Mouse (Mus musculus) heart, embryonic 15.5 days (tissue): ENCODE results near the gene Uba5. TPM values are rescaled to one million over a fixed set of nuclear protein-coding genes. Genes with fewer than 3 reads are reported as not detected.
A peak's percentile ranks its signal among the peaks of the same experiment; 100 is the strongest.

Experiments
- ATAC-seq: fragments of 200-750 bp; cut with Nextera tagmentation; replicated peaks from 2 replicates; pipeline ENCODE4 v1.8.0; 2017; ENCODE audit warnings: low read depth, moderate TSS enrichment; ENCODE audit not compliant: insufficient number of reproducible peaks, insufficient read depth, low FRiP score
- H3K27ac ChIP-seq: fragments of 300-500 bp; sonication (generic); 2 replicates; pipeline ENCODE4 v1.5.1; 2015; ENCODE audit warnings: mild to moderate bottlenecking, inconsistent platforms
- H3K27me3 ChIP-seq: fragments of 300-500 bp; sonication (generic); 2 replicates; pipeline ENCODE4 v1.6.1; 2015; ENCODE audit warnings: inconsistent platforms
- H3K36me3 ChIP-seq: fragments of 300-500 bp; sonication (generic); 2 replicates; pipeline ENCODE4 v1.6.1; 2015; ENCODE audit warnings: mild to moderate bottlenecking, inconsistent platforms
- H3K4me1 ChIP-seq: fragments of 300-500 bp; sonication (generic); replicated peaks from 2 replicates; pipeline ENCODE4 v1.6.1; 2015; ENCODE audit warnings: inconsistent platforms
- H3K4me2 ChIP-seq: fragments of 300-500 bp; sonication (generic); 2 replicates; pipeline ENCODE4 v1.6.1; 2015; ENCODE audit warnings: inconsistent platforms, mild to moderate bottlenecking, moderate library complexity
- H3K4me3 ChIP-seq: fragments of 300-500 bp; sonication (generic); 2 replicates; pipeline ENCODE4 v1.5.1; 2015; ENCODE audit warnings: mild to moderate bottlenecking, inconsistent platforms
- H3K9ac ChIP-seq: fragments of 300-500 bp; sonication (generic); 2 replicates; pipeline ENCODE4 v1.6.1; 2015; ENCODE audit warnings: mild to moderate bottlenecking, inconsistent platforms
- H3K9me3 ChIP-seq: fragments of 300-500 bp; sonication (generic); replicated peaks from 2 replicates; pipeline ENCODE4 v1.6.1; 2016; ENCODE audit warnings: inconsistent platforms
- WGBS: fragments of 180-500 bp; shearing (Covaris S2); methylation state at CpG from one replicate; pipeline ENCODE4 v1.1.7; 2015; ENCODE audit warnings: mixed read lengths; 5-methylcytosine and 5-hydroxymethylcytosine counted together
- polyA plus RNA-seq: library from polyadenylated mRNA; unstranded; fragments of >200 nt; fragmentation: Nextera tagmentation; extraction: Ambion mirVana; gene quantifications from 2 replicates; pipeline ENCODE4 v1.2.1, GENCODE M21; 2015

Uba5 gene
- polyA plus RNA-seq, 1 experiment from 2014 or later = 31.3 TPM

- Histone ChIP-seq H3K4me3 (no peak overlapping the region), H3K9me3 (no peaks in the 10 kb centered on the region), H3K4me1 (peaks cover 6% of the 10 kb centered on the region), H3K36me3 (no peaks in the 10 kb centered on the region), H3K9ac (no peak overlapping the region), H3K27me3 (no peaks in the 10 kb centered on the region), H3K4me2 (no peak overlapping the region), H3K27ac (no peak overlapping the region)
- 62% methylated on average over 5 of the region's 5 CpGs for WGBS
- ATAC-seq = no peak
Observed at GRCm38 (mm10) chr9:104098256-104098655, 35.3 kb upstream of the Uba5 start.

DNA sequence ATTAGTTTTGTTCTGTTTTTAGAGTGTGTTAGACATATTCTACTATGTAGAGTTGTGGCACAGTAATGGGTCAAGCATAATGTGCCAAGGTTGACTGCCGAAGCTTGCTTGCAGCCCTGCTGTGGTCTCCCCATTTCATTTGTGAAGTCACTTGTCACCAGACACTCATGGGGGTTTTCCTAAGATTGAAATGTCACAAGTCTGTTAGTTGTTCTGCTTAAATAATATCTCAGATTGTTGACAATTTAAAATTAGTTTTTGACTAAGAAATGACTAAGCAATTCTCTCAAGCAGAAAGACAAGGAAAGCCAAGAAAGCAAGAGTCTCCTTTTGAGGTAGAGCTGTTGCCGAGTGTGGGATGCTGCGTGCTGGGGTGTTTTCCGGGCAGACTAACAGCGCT is 30.0 kb upstream of the Uba5 start:
- Histone ChIP-seq H3K9ac (no peak overlapping the region), H3K27ac (no peak overlapping the region), H3K4me1 (0 out of 2 replicates have a peak, but pooled peaks cover 2% of the 10 kb centered on the region), H3K27me3 (no peaks in the 10 kb centered on the region), H3K4me2 (no peak overlapping the region), H3K4me3 (no peak overlapping the region), H3K9me3 (no peaks in the 10 kb centered on the region), H3K36me3 (no peaks in the 10 kb centered on the region)
- ATAC-seq = no peak
- 91% methylated on average over 5 of the region's 5 CpGs for WGBS

- peaks cover 7% of the 10 kb centered on the region for H3K36me3 ChIP-seq
- 64% methylated on average over 8 of the region's 8 CpGs for WGBS
- no peak for ATAC-seq
- H3K4me1 ChIP-seq = 0 out of 2 replicates have a peak, but pooled peaks cover 2% of the 10 kb centered on the region
- peak overlapping the region; percentile 76 for H3K27ac ChIP-seq
- no peak overlapping the region for H3K4me3 ChIP-seq
- no peak overlapping the region for H3K4me2 ChIP-seq
- no peak overlapping the region for H3K9ac ChIP-seq
- no peaks in the 10 kb centered on the region for H3K9me3 ChIP-seq
- H3K27me3 ChIP-seq = no peaks in the 10 kb centered on the region
Observed at GRCm38 (mm10) chr9:104088555-104088954, 25.6 kb upstream of the Uba5 start.

GRCm38 (mm10) chr9:104085730-104086429 is 22.9 kb upstream of the Uba5 start:
- H3K9me3 ChIP-seq = no peaks in the 10 kb centered on the region
- no peak overlapping the region for H3K4me2 ChIP-seq
- no peaks in the 10 kb centered on the region for H3K27me3 ChIP-seq
- H3K4me1 ChIP-seq = 0 out of 2 replicates have a peak, but pooled peaks cover 2% of the 10 kb centered on the region
- no peak for ATAC-seq
- peaks cover 17% of the 10 kb centered on the region for H3K36me3 ChIP-seq
- H3K27ac ChIP-seq = no peak overlapping the region
- WGBS = 64% methylated on average over 4 of the region's 4 CpGs
- H3K9ac ChIP-seq = no peak overlapping the region
- H3K4me3 ChIP-seq = no peak overlapping the region

- WGBS = 70% methylated on average over 3 of the region's 3 CpGs
- Histone ChIP-seq H3K36me3 (peaks cover 17% of the 10 kb centered on the region), H3K27me3 (no peaks in the 10 kb centered on the region), H3K4me2 (no peak overlapping the region), H3K27ac (no peak overlapping the region), H3K4me1 (no peaks in the 10 kb centered on the region), H3K4me3 (no peak overlapping the region), H3K9ac (no peak overlapping the region), H3K9me3 (no peaks in the 10 kb centered on the region)
- ATAC-seq = no peak
Observed at GRCm38 (mm10) chr9:104080038-104080437, 17.1 kb upstream of the Uba5 start.

DNA sequence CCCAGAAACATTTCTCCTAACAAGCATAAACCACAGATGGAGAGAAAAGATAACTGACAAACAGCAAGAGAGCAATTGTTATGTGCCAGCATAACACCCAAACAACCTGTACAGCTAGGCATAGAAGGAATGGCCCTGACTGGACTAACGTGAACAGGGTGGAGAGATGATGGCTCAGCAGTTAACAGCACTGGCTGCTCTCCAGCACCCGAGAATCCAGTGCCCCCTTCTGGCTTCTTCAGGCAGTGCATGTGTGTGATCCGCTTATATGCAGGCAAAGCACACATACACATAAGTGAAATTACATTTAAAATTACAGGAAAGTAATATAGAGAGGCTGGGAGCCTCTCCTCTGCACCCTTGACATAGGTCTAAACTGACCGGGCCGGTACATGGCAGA is 16.4 kb upstream of the Uba5 start:
- H3K27ac ChIP-seq = no peak overlapping the region
- no peak overlapping the region for H3K9ac ChIP-seq
- H3K4me1 ChIP-seq = no peaks in the 10 kb centered on the region
- no peaks in the 10 kb centered on the region for H3K27me3 ChIP-seq
- H3K36me3 ChIP-seq = peaks cover 14% of the 10 kb centered on the region
- no peak overlapping the region for H3K4me2 ChIP-seq
- 53% methylated on average over 5 of the region's 5 CpGs for WGBS
- ATAC-seq = no peak
- H3K4me3 ChIP-seq = no peak overlapping the region
- no peaks in the 10 kb centered on the region for H3K9me3 ChIP-seq

GRCm38 (mm10) chr9:104078780-104079179 is 15.8 kb upstream of the Uba5 start:
- H3K4me2 ChIP-seq = no peak overlapping the region
- H3K9me3 ChIP-seq = no peaks in the 10 kb centered on the region
- no peak overlapping the region for H3K9ac ChIP-seq
- H3K4me1 ChIP-seq = no peaks in the 10 kb centered on the region
- peaks cover 10% of the 10 kb centered on the region; the same call in 1 of the 2 replicates for H3K36me3 ChIP-seq
- no peak for ATAC-seq
- 100% methylated on average over 1 of the region's 1 CpGs for WGBS
- no peak overlapping the region for H3K27ac ChIP-seq
- no peak overlapping the region for H3K4me3 ChIP-seq
- H3K27me3 ChIP-seq = no peaks in the 10 kb centered on the region

DNA sequence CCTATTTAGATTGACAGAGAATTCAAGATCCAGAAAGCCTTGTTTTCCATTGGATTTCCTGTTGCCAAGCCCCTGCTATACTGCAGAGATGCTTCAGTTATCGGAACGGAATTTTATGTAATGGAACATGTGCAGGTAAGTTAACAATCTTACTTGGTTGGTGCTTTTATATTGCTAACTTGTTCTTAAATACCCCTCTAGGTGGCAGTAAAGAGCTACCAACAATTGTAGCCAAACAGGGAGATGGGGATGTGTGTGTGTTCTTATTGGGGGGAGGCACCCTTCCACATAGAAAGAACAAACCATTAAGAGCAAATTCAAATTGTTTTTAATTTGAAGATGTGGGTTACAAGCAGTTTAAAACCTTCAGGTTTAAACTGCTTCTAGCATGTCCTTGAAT is 12.9 kb upstream of the Uba5 start:
- H3K36me3 ChIP-seq = no peaks in the 10 kb centered on the region
- no peak overlapping the region for H3K4me2 ChIP-seq
- H3K9me3 ChIP-seq = no peaks in the 10 kb centered on the region
- no peaks in the 10 kb centered on the region for H3K27me3 ChIP-seq
- WGBS = 59% methylated on average over 2 of the region's 2 CpGs
- ATAC-seq = no peak
- H3K27ac ChIP-seq = no peak overlapping the region
- H3K4me1 ChIP-seq = no peaks in the 10 kb centered on the region
- H3K4me3 ChIP-seq = no peak overlapping the region
- H3K9ac ChIP-seq = no peak overlapping the region

DNA sequence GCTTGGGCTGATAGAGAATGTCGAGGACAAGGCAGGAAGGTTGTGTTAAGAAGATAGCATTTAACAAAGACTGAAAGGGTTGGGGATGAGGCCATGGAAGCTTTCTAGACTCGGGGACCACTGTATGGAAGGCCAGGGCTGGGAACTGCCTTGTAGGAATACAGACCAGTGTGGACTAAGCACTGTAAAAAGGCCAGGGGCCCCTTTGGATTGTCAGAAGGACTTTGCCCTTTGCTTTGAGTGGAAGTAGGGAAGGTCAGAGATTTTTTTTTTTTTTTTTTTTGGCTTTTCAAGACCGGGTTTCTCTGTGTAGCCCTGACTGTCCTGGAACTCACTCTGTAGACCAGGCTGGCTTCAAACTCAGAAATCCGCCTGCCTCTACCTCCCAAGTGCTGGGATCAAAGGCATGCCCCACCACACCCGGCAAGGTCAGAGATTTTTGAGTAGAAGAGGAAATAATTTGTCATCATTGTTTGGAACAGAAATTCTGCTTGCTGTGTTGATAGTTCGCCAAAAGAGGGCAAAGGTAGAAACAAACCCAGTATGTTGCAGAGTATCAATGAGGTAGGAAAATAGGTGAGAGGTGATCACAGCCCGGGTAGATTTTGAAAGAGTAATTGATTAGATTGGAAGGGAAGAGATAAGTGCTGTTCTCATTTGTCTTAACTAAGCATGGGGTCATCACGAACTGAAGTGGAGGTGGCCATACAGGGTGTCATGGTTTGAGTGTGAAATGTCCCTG is 8.1 kb upstream of the Uba5 start:
- ATAC-seq = no peak
- H3K9ac ChIP-seq = no peak overlapping the region
- no peaks in the 10 kb centered on the region for H3K4me1 ChIP-seq
- 68% methylated on average over 8 of the region's 8 CpGs for WGBS
- no peak overlapping the region for H3K27ac ChIP-seq
- no peak overlapping the region for H3K4me3 ChIP-seq
- no peaks in the 10 kb centered on the region for H3K36me3 ChIP-seq
- H3K27me3 ChIP-seq = no peaks in the 10 kb centered on the region
- no peak overlapping the region for H3K4me2 ChIP-seq
- no peaks in the 10 kb centered on the region for H3K9me3 ChIP-seq

- Histone ChIP-seq H3K4me1 (no peaks in the 10 kb centered on the region), H3K36me3 (no peaks in the 10 kb centered on the region), H3K4me2 (no peak overlapping the region), H3K9ac (no peak overlapping the region), H3K27me3 (no peaks in the 10 kb centered on the region), H3K27ac (no peak overlapping the region), H3K9me3 (no peaks in the 10 kb centered on the region), H3K4me3 (no peak overlapping the region)
- WGBS = 37% methylated on average over 4 of the region's 4 CpGs
- ATAC-seq = no peak
Observed at GRCm38 (mm10) chr9:104070241-104070640, 7.3 kb upstream of the Uba5 start.

DNA sequence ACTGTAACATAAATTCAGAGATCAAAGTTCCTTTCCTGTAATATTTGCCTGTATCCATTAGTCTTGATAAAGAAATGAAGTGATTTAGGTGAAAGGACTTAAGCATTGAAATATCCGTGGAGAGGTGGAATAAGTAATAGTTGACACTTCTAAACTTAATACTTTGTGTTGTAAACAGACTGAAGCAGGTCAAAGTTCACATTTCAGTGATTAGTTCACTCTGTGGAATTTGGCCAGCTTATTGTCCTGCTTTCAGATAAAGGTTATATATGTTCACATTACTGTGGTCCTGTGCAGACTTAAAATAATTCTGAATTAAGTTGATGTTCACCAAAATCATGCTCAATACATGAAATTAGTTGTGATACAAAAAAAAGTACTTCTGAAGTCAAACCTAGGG is 1.6 kb upstream of the Uba5 start:
- Histone ChIP-seq H3K9ac (no peak overlapping the region), H3K27ac (no peak overlapping the region), H3K4me2 (no peak overlapping the region), H3K27me3 (no peaks in the 10 kb centered on the region), H3K9me3 (no peaks in the 10 kb centered on the region), H3K36me3 (peaks cover 12% of the 10 kb centered on the region), H3K4me3 (no peak overlapping the region), H3K4me1 (peaks cover 19% of the 10 kb centered on the region)
- ATAC-seq = no peak
- 21% methylated on average over 1 of the region's 1 CpGs for WGBS
